Mouse (Mus musculus) heart, embryonic 14.5 days (tissue): ENCODE data around the gene Nptx1. TPM values are rescaled to one million over a fixed set of nuclear protein-coding genes. Genes with fewer than 3 reads are reported as not detected.

Source experiments
- ATAC-seq: fragments of 200-750 bp; cut with Nextera tagmentation; 2 replicates; pipeline ENCODE4 v1.8.0; 2017; ENCODE audit warnings: low read depth, moderate TSS enrichment; ENCODE audit not compliant: insufficient number of reproducible peaks, insufficient read depth, low FRiP score
- H3K27ac ChIP-seq, 2 experiments: fragments of 200-500 bp in 1 of 2; fragments of 300-500 bp in 1 of 2; sonication (generic) in 1 of 2; replicated peaks in 1 of 2; 2 replicates each; pipeline ENCODE4 v1.5.1; 2012 to 2014; ENCODE audit warnings: low read depth in 2 of 2, low read length in 2 of 2, control low read depth in 1 of 2, mild to moderate bottlenecking in 1 of 2, mixed read lengths in 1 of 2; ENCODE audit not compliant: control insufficient read depth in 1 of 2, insufficient read depth in 1 of 2
- H3K27me3 ChIP-seq: fragments of 300-500 bp; sonication (generic); 2 replicates; pipeline ENCODE4 v1.6.1; 2014; ENCODE audit warnings: mild to moderate bottlenecking, low read length, control low read depth; ENCODE audit not compliant: control insufficient read depth, insufficient read depth
- H3K36me3 ChIP-seq: fragments of 300-500 bp; sonication (generic); 2 replicates; pipeline ENCODE4 v1.6.1; 2014; ENCODE audit warnings: mild to moderate bottlenecking, control low read depth, low read length, mixed read lengths; ENCODE audit not compliant: control insufficient read depth, insufficient read depth
- H3K4me1 ChIP-seq, 2 experiments: fragments of 200-500 bp in 1 of 2; fragments of 300-500 bp in 1 of 2; sonication (generic) in 1 of 2; 2 replicates each; pipeline ENCODE4 v1.6.1; 2012 to 2014; ENCODE audit warnings: low read length in 2 of 2, control low read depth in 1 of 2, mixed read lengths in 1 of 2; ENCODE audit not compliant: control insufficient read depth in 2 of 2, insufficient read depth in 2 of 2
- H3K4me2 ChIP-seq: fragments of 300-500 bp; sonication (generic); 2 replicates; pipeline ENCODE4 v1.6.1; 2014; ENCODE audit warnings: mild to moderate bottlenecking, low read length
- H3K4me3 ChIP-seq, 2 experiments: fragments of 200-500 bp in 1 of 2; fragments of 300-500 bp in 1 of 2; sonication (generic) in 1 of 2; 2 replicates each; pipeline ENCODE4 v1.5.1; 2012 to 2014; ENCODE audit warnings: low read length in 2 of 2, mild to moderate bottlenecking in 2 of 2, control low read depth in 1 of 2, low read depth in 1 of 2, moderate library complexity in 1 of 2; ENCODE audit not compliant: control insufficient read depth in 1 of 2, insufficient read depth in 1 of 2
- H3K9ac ChIP-seq: fragments of 300-500 bp; sonication (generic); 2 replicates; pipeline ENCODE4 v1.6.1; 2014; ENCODE audit warnings: mild to moderate bottlenecking, low read length
- H3K9me3 ChIP-seq: fragments of 300-500 bp; sonication (generic); 2 replicates; pipeline ENCODE4 v1.6.1; 2016; ENCODE audit warnings: low read length, control low read depth; ENCODE audit not compliant: control insufficient read depth
- WGBS: fragments of 180-500 bp; shearing (Covaris S2); extraction: QIAGEN DNeasy Blood & Tissue Kit; methylation state at CpG from one replicate; pipeline ENCODE4 v1.1.7; 2014; 5-methylcytosine and 5-hydroxymethylcytosine counted together
- polyA plus RNA-seq: library from polyadenylated mRNA; unstranded; fragments of >200 nt; fragmentation: Nextera tagmentation; extraction: Ambion mirVana; gene quantifications from 2 replicates; pipeline ENCODE4 v1.2.1, GENCODE M21; 2014

The Nptx1 gene
- polyA plus RNA-seq, 1 experiment from 2014 or later = 0.81 TPM

GRCm38 (mm10) chr11:119514967-119515636 lies 32.5 kb downstream of the Nptx1 start:
- peaks cover 26% of the 10 kb centered on the region for H3K27me3 ChIP-seq
- H3K4me3 ChIP-seq = peak overlapping the region in 1 of 2 experiments; percentile 20; a peak in 2 of 4 replicates
- peak overlapping the region; percentile 50 for H3K4me2 ChIP-seq
- no peak for ATAC-seq
- H3K27ac ChIP-seq = no peak overlapping the region
- H3K9me3 ChIP-seq = no peaks in the 10 kb centered on the region
- no peaks in the 10 kb centered on the region for H3K36me3 ChIP-seq
- no peak overlapping the region for H3K9ac ChIP-seq
- 4% methylated on average over 21 of the region's 21 CpGs for WGBS
- H3K4me1 ChIP-seq = no peaks in the 10 kb centered on the region

GRCm38 (mm10) chr11:119514108-119514860 lies 33.3 kb downstream of the Nptx1 start:
- Histone ChIP-seq H3K27me3 (peaks cover 26% of the 10 kb centered on the region), H3K4me2 (peak overlapping the region; percentile 50), H3K9me3 (no peaks in the 10 kb centered on the region), H3K27ac (no peak overlapping the region), H3K4me3 (no peak overlapping the region), H3K9ac (no peak overlapping the region), H3K4me1 (no peaks in the 10 kb centered on the region), H3K36me3 (no peaks in the 10 kb centered on the region)
- WGBS = 45% methylated on average over 16 of the region's 16 CpGs
- no peak for ATAC-seq

- no peak overlapping the region for H3K4me3 ChIP-seq
- H3K4me2 ChIP-seq = no peak overlapping the region
- WGBS = 35% methylated on average over 9 of the region's 9 CpGs
- no peaks in the 10 kb centered on the region for H3K9me3 ChIP-seq
- no peak overlapping the region for H3K9ac ChIP-seq
- peaks cover 9% of the 10 kb centered on the region for H3K36me3 ChIP-seq
- H3K27ac ChIP-seq = no peak overlapping the region
- no peak for ATAC-seq
- H3K4me1 ChIP-seq = no peaks in the 10 kb centered on the region
- H3K27me3 ChIP-seq = peaks cover 26% of the 10 kb centered on the region
Observed at GRCm38 (mm10) chr11:119513038-119513659, 34.4 kb downstream of the Nptx1 start.

- WGBS = 69% methylated on average over 5 of the region's 5 CpGs
- no peaks in the 10 kb centered on the region for H3K9me3 ChIP-seq
- no peak overlapping the region for H3K4me3 ChIP-seq
- no peaks in the 10 kb centered on the region for H3K4me1 ChIP-seq
- no peak overlapping the region for H3K9ac ChIP-seq
- no peak overlapping the region for H3K4me2 ChIP-seq
- H3K36me3 ChIP-seq = peaks cover 36% of the 10 kb centered on the region
- H3K27me3 ChIP-seq = peaks cover 3% of the 10 kb centered on the region; the same call in 1 of the 2 replicates
- no peak overlapping the region for H3K27ac ChIP-seq
- no peak for ATAC-seq
Observed at GRCm38 (mm10) chr11:119509165-119509776, 38.3 kb downstream of the Nptx1 start.

- Histone ChIP-seq H3K9ac (no peak overlapping the region), H3K9me3 (no peaks in the 10 kb centered on the region), H3K36me3 (peaks cover 48% of the 10 kb centered on the region), H3K4me3 (no peak overlapping the region), H3K4me1 (no peaks in the 10 kb centered on the region), H3K27me3 (no peaks in the 10 kb centered on the region), H3K27ac (no peak overlapping the region), H3K4me2 (no peak overlapping the region)
- WGBS = 83% methylated on average over 8 of the region's 8 CpGs
- no peak for ATAC-seq
Observed at GRCm38 (mm10) chr11:119507772-119508171, 39.8 kb downstream of the Nptx1 start.

GRCm38 (mm10) chr11:119506386-119506785 lies 41.2 kb downstream of the Nptx1 start:
- Histone ChIP-seq H3K27me3 (no peaks in the 10 kb centered on the region), H3K9ac (no peak overlapping the region), H3K9me3 (no peaks in the 10 kb centered on the region), H3K4me2 (no peak overlapping the region), H3K36me3 (peaks cover 62% of the 10 kb centered on the region), H3K27ac (no peak overlapping the region), H3K4me3 (no peak overlapping the region), H3K4me1 (no peaks in the 10 kb centered on the region)
- WGBS = 75% methylated on average over 4 of the region's 4 CpGs
- ATAC-seq = no peak

- Histone ChIP-seq H3K4me2 (no peak overlapping the region), H3K9me3 (no peaks in the 10 kb centered on the region), H3K36me3 (peaks cover 81% of the 10 kb centered on the region), H3K27me3 (no peaks in the 10 kb centered on the region), H3K27ac (no peak overlapping the region), H3K4me3 (no peak overlapping the region), H3K4me1 (no peaks in the 10 kb centered on the region), H3K9ac (no peak overlapping the region)
- no peak for ATAC-seq
Observed at GRCm38 (mm10) chr11:119503675-119504074, 43.9 kb downstream of the Nptx1 start.
